Comparison of ENCODE assay signal across 12 mouse cellular contexts in the genomic region with DNA sequence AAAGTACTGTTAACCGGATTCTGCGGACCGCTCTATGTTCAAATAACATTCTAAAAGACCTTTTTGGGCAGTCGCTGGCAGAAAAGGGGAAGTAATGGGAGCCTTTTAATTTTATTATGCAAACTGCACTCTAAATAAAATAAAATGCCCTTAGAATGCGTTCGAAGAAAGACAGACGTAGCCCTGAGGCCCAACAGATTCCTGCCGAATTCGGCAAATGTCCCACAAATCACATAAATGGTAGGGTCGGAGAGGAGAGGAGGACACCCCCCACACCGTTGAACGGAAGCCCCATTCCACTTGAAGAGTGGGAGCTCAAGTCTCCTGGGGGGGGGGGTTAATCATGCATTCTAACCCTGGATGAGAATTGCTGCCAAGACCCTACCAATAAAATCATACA. TPM values are rescaled to one million over a fixed set of nuclear protein-coding genes. Genes with fewer than 3 reads are reported as not detected.
A peak's percentile ranks its signal among the peaks of the same experiment; 100 is the strongest.
DNase-seq lines count a peak whose midpoint lies in the region; ATAC-seq and TF ChIP-seq lines count a peak whose summit lies in the region.
"Had no signal": no experiment of that assay in that cellular context is flagged by ENCODE, and none has a peak within 500 bp of the region (broad histone marks: within the 10 kb centered on the region; RNA-seq: fewer than 3 reads in every experiment).

No protein-coding gene starts in this region.

- no peaks in the 10 kb centered on the region for H3K36me3 ChIP-seq in forebrain, embryonic 13.5 days (ENCODE audit: poor library complexity, severe bottlenecking)
- H3K36me3 ChIP-seq in limb, embryonic 13.5 days = no peaks in the 10 kb centered on the region
- H3K36me3 ChIP-seq: liver, embryonic 12.5 days had no signal

- TF ChIP-seq CTCF in left cerebral cortex, adult 2 months (IDR thresholded peaks at IDR 0.05) = no peak
- TF ChIP-seq CTCF in olfactory bulb, adult 2 months (IDR thresholded peaks at IDR 0.05; ENCODE audit: insufficient read depth, low read depth, low read length) = no peak

- H3K27ac ChIP-seq in left cerebral cortex, adult 2 months = peak overlapping the region; percentile 98
- H3K27ac ChIP-seq in forebrain, embryonic 13.5 days = peak overlapping the region; percentile 100
- H3K27ac ChIP-seq in limb, embryonic 13.5 days = no peak overlapping the region
- peak overlapping the region; percentile 63; the same call in 1 of the 2 replicates for H3K27ac ChIP-seq in olfactory bulb, adult 2 months (ENCODE audit: insufficient read depth, low read depth, low read length)
- H3K27ac ChIP-seq: gastrocnemius, adult 2 months; liver, embryonic 12.5 days had no signal

- no peaks in the 10 kb centered on the region for H3K27me3 ChIP-seq in forebrain, embryonic 13.5 days
- peaks cover 94% of the 10 kb centered on the region for H3K27me3 ChIP-seq in limb, embryonic 13.5 days

- DNase-seq in left cerebral cortex, adult 2 months (ENCODE audit: extremely low spot score in 1 of 2, low spot score in 2 of 2) = no peak
- no peak for DNase-seq in left cerebral cortex, adult 18-20 months (ENCODE audit: low spot score in 2 of 2)
- DNase-seq in thymus, postnatal 25 days = no peak
- DNase-seq: gastrocnemius, adult 2 months; spleen, adult 18-20 months had no signal

- H3K9me3 ChIP-seq in forebrain, embryonic 13.5 days (replicated peaks) = no peaks in the 10 kb centered on the region
- H3K9me3 ChIP-seq in limb, embryonic 13.5 days = no peaks in the 10 kb centered on the region
- H3K9me3 ChIP-seq: liver, embryonic 12.5 days had no signal

- TF ChIP-seq POLR2A in olfactory bulb, adult 2 months (IDR thresholded peaks at IDR 0.05; ENCODE audit: insufficient read depth, low read depth, low read length) = no peak

- H3K4me1 ChIP-seq in forebrain, embryonic 13.5 days = peaks cover 65% of the 10 kb centered on the region
- peaks cover 28% of the 10 kb centered on the region for H3K4me1 ChIP-seq in limb, embryonic 13.5 days
- H3K4me1 ChIP-seq in olfactory bulb, adult 2 months (ENCODE audit: control insufficient read depth, insufficient read depth, low read length) = peaks cover 21% of the 10 kb centered on the region
- H3K4me1 ChIP-seq: liver, embryonic 12.5 days had no signal

- intact Hi-C loops in left cerebral cortex, adult 2 months (cut with DNase I) = loop anchor here (2.0 to 5.0 kb wide), 2 partner anchors 146 to 195 kb away; no protein-coding TSS in a partner anchor

- ATAC-seq in forebrain, embryonic 13.5 days = no peak
- no peak for ATAC-seq in limb, embryonic 13.5 days (ENCODE audit: low FRiP score, low read depth)
- ATAC-seq in erythroblast, adult 5-6 weeks (replicated peaks; ENCODE audit: low FRiP score, poor library complexity, severe bottlenecking) = no peak
- ATAC-seq: liver, embryonic 12.5 days had no signal

- peak overlapping the region; percentile 63 for H3K4me3 ChIP-seq in left cerebral cortex, adult 2 months
- peak overlapping the region; percentile 99 for H3K4me3 ChIP-seq in forebrain, embryonic 13.5 days
- H3K4me3 ChIP-seq in limb, embryonic 13.5 days = peak overlapping the region; percentile 47
- H3K4me3 ChIP-seq in olfactory bulb, adult 2 months (ENCODE audit: insufficient read depth, low read depth, low read length) = no peak overlapping the region
- H3K4me3 ChIP-seq: gastrocnemius, adult 2 months; liver, embryonic 12.5 days; myocyte had no signal

- 1% methylated on average over 12 of the region's 12 CpGs for WGBS in forebrain, embryonic 13.5 days
- WGBS in limb, embryonic 13.5 days = 6% methylated on average over 12 of the region's 12 CpGs
- WGBS in olfactory bulb, adult 2 months = 58% methylated on average over 12 of the region's 12 CpGs

- peak overlapping the region; percentile 96 for H3K9ac ChIP-seq in forebrain, embryonic 13.5 days
- H3K9ac ChIP-seq in limb, embryonic 13.5 days = no peak overlapping the region
- H3K9ac ChIP-seq: liver, embryonic 12.5 days had no signal

- peak overlapping the region; percentile 98 for H3K4me2 ChIP-seq in forebrain, embryonic 13.5 days
- H3K4me2 ChIP-seq in limb, embryonic 13.5 days (replicated peaks) = peak overlapping the region; percentile 90

RNA-seq across cellular contexts. Expression of a gene that starts 8.3 kb away (rescaled TPM):
- total RNA-seq in left cerebral cortex, adult 2 months (2021) = 10 to 100 TPM; 61.6 to 66.4 TPM
- total RNA-seq in left cerebral cortex, adult 18-20 months (2021) = 10 to 100 TPM; 57.7 to 58.2 TPM
- 37.1 and 44.2 TPM in 2 replicates for polyA plus RNA-seq in forebrain, embryonic 13.5 days (2015; fragmentation: Nextera tagmentation; extraction: Ambion mirVana)
- 0.93 and 0.97 TPM in 2 replicates for polyA plus RNA-seq in limb, embryonic 13.5 days (2015; fragmentation: Nextera tagmentation; extraction: Ambion mirVana)
- not detected in 2 replicates for polyA plus RNA-seq in olfactory bulb, adult 2 months (2012; ENCODE audit: insufficient read depth, insufficient read length, low replicate concordance, missing spikeins)
- not detected in 2 replicates for total RNA-seq in erythroblast, adult 5-6 weeks (2015; ENCODE audit: low replicate concordance)
- total RNA-seq in erythroblast, adult 5-6 weeks (2017; ENCODE audit: low replicate concordance) = 0.14 TPM in 1 of 2 replicates, not detected in the other
- total RNA-seq: adrenal gland, adult 18-20 months; gastrocnemius, adult 2 months had no signal
- polyA plus RNA-seq: myocyte had no signal

Comparison
In these comparisons a context has a peak if more than half of its experiments do, and no peak if none do; other contexts are left out.
1. RNA of a gene that starts 8.3 kb away (total RNA-seq): 61.6 to 66.4 TPM in left cerebral cortex, adult 2 months and 57.7 to 58.2 TPM in left cerebral cortex, adult 18-20 months; 0.14 TPM in erythroblast, adult 5-6 weeks; every median in the first group is over 10 times any median in the second.